Mouse (Mus musculus): ENCODE results near the gene Atp8b4.

- no peak for TF ChIP-seq CTCF (IDR thresholded peaks at IDR 0.05; ENCODE audit: low read depth, low read length)
- no peak for TF ChIP-seq POLR2A (IDR thresholded peaks at IDR 0.05; ENCODE audit: borderline replicate concordance, low read depth, low read length)
Observed at GRCm38 (mm10) chr2:126519872-126520581, 19.6 kb upstream of the Atp8b4 start.

All from bone marrow macrophage, adult 2 months (primary cell).